Mouse (Mus musculus): ENCODE results near the gene Plekhg6. TPM values are rescaled to one million over a fixed set of nuclear protein-coding genes. Genes with fewer than 3 reads are reported as not detected.
A peak's percentile ranks its signal among the peaks of the same experiment; 100 is the strongest.

The Plekhg6 gene
- polyA plus RNA-seq, 1 experiment from 2014 or later: 6.3 TPM

GRCm38 (mm10) chr6:125422051-125422822 lies 41.6 kb upstream of the Plekhg6 start:
- Histone ChIP-seq H3K9me3 (replicated peaks; ENCODE audit: control insufficient read depth, low read length) (no peaks in the 10 kb centered on the region), H3K36me3 (ENCODE audit: control insufficient read depth, insufficient read depth, low read length) (no peaks in the 10 kb centered on the region), H3K4me3 (replicated peaks; ENCODE audit: low read length) (peak overlapping the region; percentile 19), H3K4me1 (ENCODE audit: control insufficient read depth, insufficient read depth, low read length) (peaks cover 23% of the 10 kb centered on the region), H3K27me3 (ENCODE audit: control insufficient read depth, insufficient read depth, low read length) (no peaks in the 10 kb centered on the region), H3K27ac (ENCODE audit: low read length) (peak overlapping the region; percentile 78), H3K9ac (ENCODE audit: low read length) (peak overlapping the region; percentile 30; the same call in 1 of the 2 replicates), H3K4me2 (ENCODE audit: low read depth, low read length) (peak overlapping the region; percentile 54)
- 17% methylated on average over 20 of the region's 20 CpGs for WGBS
- peak; percentile 71 for ATAC-seq (ENCODE audit: insufficient read depth, low FRiP score)

GRCm38 (mm10) chr6:125420458-125421063 lies 40.0 kb upstream of the Plekhg6 start:
- H3K9ac ChIP-seq (ENCODE audit: low read length): no peak overlapping the region
- peaks cover 19% of the 10 kb centered on the region for H3K4me1 ChIP-seq (ENCODE audit: control insufficient read depth, insufficient read depth, low read length)
- no peaks in the 10 kb centered on the region for H3K9me3 ChIP-seq (replicated peaks; ENCODE audit: control insufficient read depth, low read length)
- 56% methylated on average over 16 of the region's 16 CpGs for WGBS
- H3K27ac ChIP-seq (ENCODE audit: low read length): no peak overlapping the region
- H3K36me3 ChIP-seq (ENCODE audit: control insufficient read depth, insufficient read depth, low read length): no peaks in the 10 kb centered on the region
- no peak overlapping the region for H3K4me3 ChIP-seq (replicated peaks; ENCODE audit: low read length)
- H3K4me2 ChIP-seq (ENCODE audit: low read depth, low read length): no peak overlapping the region
- no peak for ATAC-seq (ENCODE audit: insufficient read depth, low FRiP score)
- no peaks in the 10 kb centered on the region for H3K27me3 ChIP-seq (ENCODE audit: control insufficient read depth, insufficient read depth, low read length)

GRCm38 (mm10) chr6:125418744-125419143 lies 38.2 kb upstream of the Plekhg6 start:
- Histone ChIP-seq H3K27ac (ENCODE audit: low read length) (no peak overlapping the region), H3K9me3 (replicated peaks; ENCODE audit: control insufficient read depth, low read length) (no peaks in the 10 kb centered on the region), H3K4me3 (replicated peaks; ENCODE audit: low read length) (no peak overlapping the region), H3K27me3 (ENCODE audit: control insufficient read depth, insufficient read depth, low read length) (no peaks in the 10 kb centered on the region), H3K4me1 (ENCODE audit: control insufficient read depth, insufficient read depth, low read length) (peaks cover 13% of the 10 kb centered on the region), H3K36me3 (ENCODE audit: control insufficient read depth, insufficient read depth, low read length) (no peaks in the 10 kb centered on the region), H3K4me2 (ENCODE audit: low read depth, low read length) (no peak overlapping the region), H3K9ac (ENCODE audit: low read length) (no peak overlapping the region; the same call in 1 of the 2 replicates)
- WGBS: 8% methylated on average over 9 of the region's 9 CpGs
- ATAC-seq (ENCODE audit: insufficient read depth, low FRiP score): peak; percentile 57; the same call in 1 of the 2 replicates

GRCm38 (mm10) chr6:125413326-125413725 lies 32.7 kb upstream of the Plekhg6 start:
- ATAC-seq (ENCODE audit: insufficient read depth, low FRiP score): no peak
- H3K9ac ChIP-seq (ENCODE audit: low read length): no peak overlapping the region
- H3K4me3 ChIP-seq (replicated peaks; ENCODE audit: low read length): no peak overlapping the region
- H3K9me3 ChIP-seq (replicated peaks; ENCODE audit: control insufficient read depth, low read length): 0 out of 2 replicates have a peak, but pooled peaks cover 4% of the 10 kb centered on the region
- H3K4me1 ChIP-seq (ENCODE audit: control insufficient read depth, insufficient read depth, low read length): peaks cover 11% of the 10 kb centered on the region; the same call in 1 of the 2 replicates
- no peaks in the 10 kb centered on the region for H3K27me3 ChIP-seq (ENCODE audit: control insufficient read depth, insufficient read depth, low read length)
- no peak overlapping the region for H3K4me2 ChIP-seq (ENCODE audit: low read depth, low read length)
- no peaks in the 10 kb centered on the region for H3K36me3 ChIP-seq (ENCODE audit: control insufficient read depth, insufficient read depth, low read length)
- no peak overlapping the region for H3K27ac ChIP-seq (ENCODE audit: low read length)
- WGBS: 63% methylated on average over 9 of the region's 9 CpGs

- no peak overlapping the region for H3K4me3 ChIP-seq (replicated peaks; ENCODE audit: low read length)
- no peaks in the 10 kb centered on the region for H3K27me3 ChIP-seq (ENCODE audit: control insufficient read depth, insufficient read depth, low read length)
- H3K9ac ChIP-seq (ENCODE audit: low read length): no peak overlapping the region
- H3K4me1 ChIP-seq (ENCODE audit: control insufficient read depth, insufficient read depth, low read length): peaks cover 11% of the 10 kb centered on the region; the same call in 1 of the 2 replicates
- H3K36me3 ChIP-seq (ENCODE audit: control insufficient read depth, insufficient read depth, low read length): no peaks in the 10 kb centered on the region
- H3K9me3 ChIP-seq (replicated peaks; ENCODE audit: control insufficient read depth, low read length): 0 out of 2 replicates have a peak, but pooled peaks cover 4% of the 10 kb centered on the region
- no peak for ATAC-seq (ENCODE audit: insufficient read depth, low FRiP score)
- H3K4me2 ChIP-seq (ENCODE audit: low read depth, low read length): no peak overlapping the region
- H3K27ac ChIP-seq (ENCODE audit: low read length): no peak overlapping the region
- WGBS: 85% methylated on average over 6 of the region's 6 CpGs
Measured at GRCm38 (mm10) chr6:125411661-125412060, 31.1 kb upstream of the Plekhg6 start.

GRCm38 (mm10) chr6:125410995-125411547 lies 30.5 kb upstream of the Plekhg6 start:
- H3K9me3 ChIP-seq (replicated peaks; ENCODE audit: control insufficient read depth, low read length): 0 out of 2 replicates have a peak, but pooled peaks cover 4% of the 10 kb centered on the region

GRCm38 (mm10) chr6:125410551-125410950 lies 30.0 kb upstream of the Plekhg6 start:
- Histone ChIP-seq H3K9ac (ENCODE audit: low read length) (no peak overlapping the region), H3K9me3 (replicated peaks; ENCODE audit: control insufficient read depth, low read length) (0 out of 2 replicates have a peak, but pooled peaks cover 4% of the 10 kb centered on the region), H3K36me3 (ENCODE audit: control insufficient read depth, insufficient read depth, low read length) (no peaks in the 10 kb centered on the region), H3K4me2 (ENCODE audit: low read depth, low read length) (no peak overlapping the region), H3K4me3 (replicated peaks; ENCODE audit: low read length) (no peak overlapping the region), H3K4me1 (ENCODE audit: control insufficient read depth, insufficient read depth, low read length) (peaks cover 11% of the 10 kb centered on the region; the same call in 1 of the 2 replicates), H3K27me3 (ENCODE audit: control insufficient read depth, insufficient read depth, low read length) (no peaks in the 10 kb centered on the region), H3K27ac (ENCODE audit: low read length) (peak overlapping the region; percentile 1; the same call in 1 of the 2 replicates)
- WGBS: 58% methylated on average over 11 of the region's 11 CpGs
- no peak for ATAC-seq (ENCODE audit: insufficient read depth, low FRiP score)

More at GRCm38 (mm10) chr6:125410995-125411547, 30.5 kb upstream of the Plekhg6 start:
- no peak overlapping the region for H3K4me3 ChIP-seq (replicated peaks; ENCODE audit: low read length)
- peaks cover 11% of the 10 kb centered on the region; the same call in 1 of the 2 replicates for H3K4me1 ChIP-seq (ENCODE audit: control insufficient read depth, insufficient read depth, low read length)
- no peaks in the 10 kb centered on the region for H3K36me3 ChIP-seq (ENCODE audit: control insufficient read depth, insufficient read depth, low read length)
- peak; percentile 57; the same call in 1 of the 2 replicates for ATAC-seq (ENCODE audit: insufficient read depth, low FRiP score)
- H3K27me3 ChIP-seq (ENCODE audit: control insufficient read depth, insufficient read depth, low read length): no peaks in the 10 kb centered on the region
- whole genome bisulfite sequencing: 44% methylated on average over 8 of the region's 8 CpGs
- no peak overlapping the region for H3K9ac ChIP-seq (ENCODE audit: low read length)
- peak overlapping the region; percentile 7; the same call in 1 of the 2 replicates for H3K4me2 ChIP-seq (ENCODE audit: low read depth, low read length)
- peak overlapping the region; percentile 38; the same call in 1 of the 2 replicates for H3K27ac ChIP-seq (ENCODE audit: low read length)

GRCm38 (mm10) chr6:125407657-125408056 lies 27.1 kb upstream of the Plekhg6 start:
- Histone ChIP-seq H3K27ac (ENCODE audit: low read length) (no peak overlapping the region), H3K4me1 (ENCODE audit: control insufficient read depth, insufficient read depth, low read length) (peaks cover 11% of the 10 kb centered on the region; the same call in 1 of the 2 replicates), H3K36me3 (ENCODE audit: control insufficient read depth, insufficient read depth, low read length) (no peaks in the 10 kb centered on the region), H3K4me3 (replicated peaks; ENCODE audit: low read length) (no peak overlapping the region), H3K27me3 (ENCODE audit: control insufficient read depth, insufficient read depth, low read length) (no peaks in the 10 kb centered on the region), H3K9me3 (replicated peaks; ENCODE audit: control insufficient read depth, low read length) (0 out of 2 replicates have a peak, but pooled peaks cover 4% of the 10 kb centered on the region), H3K9ac (ENCODE audit: low read length) (no peak overlapping the region), H3K4me2 (ENCODE audit: low read depth, low read length) (no peak overlapping the region)
- WGBS: 82% methylated on average over 10 of the region's 10 CpGs
- ATAC-seq (ENCODE audit: insufficient read depth, low FRiP score): no peak

Data from stomach, embryonic 16.5 days (tissue).